Mouse (Mus musculus): ENCODE results near the gene Hils1. TPM values are rescaled to one million over a fixed set of nuclear protein-coding genes. Genes with fewer than 3 reads are reported as not detected.

The Hils1 gene
- polyA plus RNA-seq, 1 experiment: not detected

- H3K27ac ChIP-seq (ENCODE audit: insufficient read depth, low read length): no peak overlapping the region
- H3K27me3 ChIP-seq (ENCODE audit: control insufficient read depth, insufficient read depth, low read length, poor library complexity, severe bottlenecking): no peaks in the 10 kb centered on the region
- no peaks in the 10 kb centered on the region for H3K4me1 ChIP-seq (ENCODE audit: control insufficient read depth, insufficient read depth, low read length)
- no peaks in the 10 kb centered on the region for H3K36me3 ChIP-seq (ENCODE audit: control insufficient read depth, insufficient read depth, low read length, poor library complexity, severe bottlenecking)
- TF ChIP-seq POLR2A (IDR thresholded peaks at IDR 0.05; ENCODE audit: insufficient read depth, low read length): no peak
- TF ChIP-seq CTCF (IDR thresholded peaks at IDR 0.05; ENCODE audit: low read depth, low read length): peak; percentile 30
- no peak overlapping the region for H3K9ac ChIP-seq (ENCODE audit: low read depth, poor library complexity, severe bottlenecking)
- no peak overlapping the region for H3K4me3 ChIP-seq (ENCODE audit: low read depth, low read length)
- no peaks in the 10 kb centered on the region for H3K9me3 ChIP-seq (replicated peaks; ENCODE audit: control insufficient read depth, insufficient read depth, low read length, poor library complexity, severe bottlenecking)
These were observed 3.0 kb downstream of the Hils1 start for GRCm38 (mm10) chr11:94970210-94970943.

- Histone ChIP-seq H3K27me3 (ENCODE audit: control insufficient read depth, insufficient read depth, low read length, poor library complexity, severe bottlenecking) (no peaks in the 10 kb centered on the region), H3K4me3 (ENCODE audit: low read depth, low read length) (no peak overlapping the region), H3K4me1 (ENCODE audit: control insufficient read depth, insufficient read depth, low read length) (no peaks in the 10 kb centered on the region), H3K36me3 (ENCODE audit: control insufficient read depth, insufficient read depth, low read length, poor library complexity, severe bottlenecking) (no peaks in the 10 kb centered on the region), H3K9me3 (replicated peaks; ENCODE audit: control insufficient read depth, insufficient read depth, low read length, poor library complexity, severe bottlenecking) (no peaks in the 10 kb centered on the region), H3K27ac (ENCODE audit: insufficient read depth, low read length) (no peak overlapping the region), H3K9ac (ENCODE audit: low read depth, poor library complexity, severe bottlenecking) (no peak overlapping the region)
- TF ChIP-seq EP300 (IDR thresholded peaks at IDR 0.05; ENCODE audit: insufficient read depth, low read depth, low read length) (no peak), POLR2A (IDR thresholded peaks at IDR 0.05; ENCODE audit: insufficient read depth, low read length) (no peak), CTCF (IDR thresholded peaks at IDR 0.05; ENCODE audit: low read depth, low read length) (no peak)
These were observed 4.7 kb downstream of the Hils1 start for GRCm38 (mm10) chr11:94971895-94972615.

GRCm38 (mm10) chr11:94972887-94973286 lies 5.5 kb downstream of the Hils1 start:
- TF ChIP-seq EP300 (IDR thresholded peaks at IDR 0.05; ENCODE audit: insufficient read depth, low read depth, low read length) (no peak), POLR2A (IDR thresholded peaks at IDR 0.05; ENCODE audit: insufficient read depth, low read length) (no peak), CTCF (IDR thresholded peaks at IDR 0.05; ENCODE audit: low read depth, low read length) (no peak)
- no peaks in the 10 kb centered on the region for H3K4me1 ChIP-seq (ENCODE audit: control insufficient read depth, insufficient read depth, low read length)
- H3K27ac ChIP-seq (ENCODE audit: insufficient read depth, low read length): no peak overlapping the region
- H3K27me3 ChIP-seq (ENCODE audit: control insufficient read depth, insufficient read depth, low read length, poor library complexity, severe bottlenecking): no peaks in the 10 kb centered on the region
- no peaks in the 10 kb centered on the region for H3K9me3 ChIP-seq (replicated peaks; ENCODE audit: control insufficient read depth, insufficient read depth, low read length, poor library complexity, severe bottlenecking)
- H3K9ac ChIP-seq (ENCODE audit: low read depth, poor library complexity, severe bottlenecking): no peak overlapping the region
- H3K36me3 ChIP-seq (ENCODE audit: control insufficient read depth, insufficient read depth, low read length, poor library complexity, severe bottlenecking): no peaks in the 10 kb centered on the region
- no peak overlapping the region for H3K4me3 ChIP-seq (ENCODE audit: low read depth, low read length)

GRCm38 (mm10) chr11:94973313-94973712 lies 5.9 kb downstream of the Hils1 start:
- no peaks in the 10 kb centered on the region for H3K36me3 ChIP-seq (ENCODE audit: control insufficient read depth, insufficient read depth, low read length, poor library complexity, severe bottlenecking)
- no peaks in the 10 kb centered on the region for H3K4me1 ChIP-seq (ENCODE audit: control insufficient read depth, insufficient read depth, low read length)
- H3K27ac ChIP-seq (ENCODE audit: insufficient read depth, low read length): no peak overlapping the region
- H3K9ac ChIP-seq (ENCODE audit: low read depth, poor library complexity, severe bottlenecking): no peak overlapping the region
- TF ChIP-seq CTCF (IDR thresholded peaks at IDR 0.05; ENCODE audit: low read depth, low read length): no peak
- no peak for TF ChIP-seq EP300 (IDR thresholded peaks at IDR 0.05; ENCODE audit: insufficient read depth, low read depth, low read length)
- no peak for TF ChIP-seq POLR2A (IDR thresholded peaks at IDR 0.05; ENCODE audit: insufficient read depth, low read length)
- H3K27me3 ChIP-seq (ENCODE audit: control insufficient read depth, insufficient read depth, low read length, poor library complexity, severe bottlenecking): no peaks in the 10 kb centered on the region
- H3K4me3 ChIP-seq (ENCODE audit: low read depth, low read length): no peak overlapping the region
- no peaks in the 10 kb centered on the region for H3K9me3 ChIP-seq (replicated peaks; ENCODE audit: control insufficient read depth, insufficient read depth, low read length, poor library complexity, severe bottlenecking)

GRCm38 (mm10) chr11:94974951-94975350 lies 7.6 kb downstream of the Hils1 start:
- Histone ChIP-seq H3K27ac (ENCODE audit: insufficient read depth, low read length) (no peak overlapping the region), H3K9ac (ENCODE audit: low read depth, poor library complexity, severe bottlenecking) (no peak overlapping the region), H3K4me3 (ENCODE audit: low read depth, low read length) (no peak overlapping the region), H3K9me3 (replicated peaks; ENCODE audit: control insufficient read depth, insufficient read depth, low read length, poor library complexity, severe bottlenecking) (no peaks in the 10 kb centered on the region), H3K27me3 (ENCODE audit: control insufficient read depth, insufficient read depth, low read length, poor library complexity, severe bottlenecking) (no peaks in the 10 kb centered on the region), H3K4me1 (ENCODE audit: control insufficient read depth, insufficient read depth, low read length) (no peaks in the 10 kb centered on the region), H3K36me3 (ENCODE audit: control insufficient read depth, insufficient read depth, low read length, poor library complexity, severe bottlenecking) (no peaks in the 10 kb centered on the region)
- no peak for TF ChIP-seq EP300 (IDR thresholded peaks at IDR 0.05; ENCODE audit: insufficient read depth, low read depth, low read length)
- no peak for TF ChIP-seq POLR2A (IDR thresholded peaks at IDR 0.05; ENCODE audit: insufficient read depth, low read length)
- no peak for TF ChIP-seq CTCF (IDR thresholded peaks at IDR 0.05; ENCODE audit: low read depth, low read length)

GRCm38 (mm10) chr11:94976199-94976598 lies 8.8 kb downstream of the Hils1 start, which contains the start of gene Sgca:
Sgca (minus strand) TSS chr11:94976327.
- Histone ChIP-seq H3K4me1 (ENCODE audit: control insufficient read depth, insufficient read depth, low read length) (no peaks in the 10 kb centered on the region), H3K9ac (ENCODE audit: low read depth, poor library complexity, severe bottlenecking) (no peak within 1 kb of the TSS), H3K4me3 (ENCODE audit: low read depth, low read length) (no peak within 1 kb of the TSS), H3K27me3 (ENCODE audit: control insufficient read depth, insufficient read depth, low read length, poor library complexity, severe bottlenecking) (no peaks in the 10 kb centered on the region), H3K36me3 (ENCODE audit: control insufficient read depth, insufficient read depth, low read length, poor library complexity, severe bottlenecking) (no peaks in the 10 kb centered on the region), H3K9me3 (replicated peaks; ENCODE audit: control insufficient read depth, insufficient read depth, low read length, poor library complexity, severe bottlenecking) (no peaks in the 10 kb centered on the region), H3K27ac (ENCODE audit: insufficient read depth, low read length) (no peak within 1 kb of the TSS)
- TF ChIP-seq POLR2A (IDR thresholded peaks at IDR 0.05; ENCODE audit: insufficient read depth, low read length): no peak
- no peak for TF ChIP-seq CTCF (IDR thresholded peaks at IDR 0.05; ENCODE audit: low read depth, low read length)
- no peak for TF ChIP-seq EP300 (IDR thresholded peaks at IDR 0.05; ENCODE audit: insufficient read depth, low read depth, low read length)
